In genomic region chr6:116351534-116351933, GRCm38 (mm10) we compare ENCODE assay signal across 33 mouse cellular contexts. TPM values are rescaled to one million over a fixed set of nuclear protein-coding genes. Genes with fewer than 3 reads are reported as not detected.
DNase-seq lines count a peak whose midpoint lies in the region; ATAC-seq and TF ChIP-seq lines count a peak whose summit lies in the region.
"Had no signal": no experiment of that assay in that cellular context is flagged by ENCODE, and none has a peak within 500 bp of the region (broad histone marks: within the 10 kb centered on the region; RNA-seq: fewer than 3 reads in every experiment).

No protein-coding gene starts in this region.

- H3K9me3 ChIP-seq in liver, embryonic 12.5 days (replicated peaks) = no peaks in the 10 kb centered on the region
- no peaks in the 10 kb centered on the region for H3K9me3 ChIP-seq in liver, postnatal 0 days (ENCODE audit: low read length)
- no peaks in the 10 kb centered on the region for H3K9me3 ChIP-seq in kidney, embryonic 16.5 days (ENCODE audit: low read length)
- H3K9me3 ChIP-seq in midbrain, embryonic 11.5 days (ENCODE audit: control insufficient read depth, low read length) = no peaks in the 10 kb centered on the region
- no peaks in the 10 kb centered on the region for H3K9me3 ChIP-seq in hindbrain, embryonic 10.5 days
- H3K9me3 ChIP-seq: embryonic facial prominence, embryonic 12.5 days; forebrain, embryonic 12.5 days; G1E; hindbrain, embryonic 15.5 days; kidney, embryonic 15.5 days; limb, embryonic 13.5 days had no signal

- H3K4me1 ChIP-seq in liver, embryonic 12.5 days = peaks cover 63% of the 10 kb centered on the region
- H3K4me1 ChIP-seq in liver, postnatal 0 days (ENCODE audit: insufficient read depth) = peaks cover 14% of the 10 kb centered on the region
- no peaks in the 10 kb centered on the region for H3K4me1 ChIP-seq in kidney, embryonic 16.5 days (ENCODE audit: insufficient read depth, low read length)
- no peaks in the 10 kb centered on the region for H3K4me1 ChIP-seq in midbrain, embryonic 11.5 days (ENCODE audit: control insufficient read depth, insufficient read depth, low read length)
- H3K4me1 ChIP-seq in hindbrain, embryonic 10.5 days (replicated peaks) = no peaks in the 10 kb centered on the region
- H3K4me1 ChIP-seq: embryonic facial prominence, embryonic 12.5 days; forebrain, embryonic 12.5 days; hindbrain, embryonic 15.5 days; kidney, embryonic 15.5 days had no signal

- H3K27me3 ChIP-seq in liver, embryonic 12.5 days (replicated peaks) = no peaks in the 10 kb centered on the region
- no peaks in the 10 kb centered on the region for H3K27me3 ChIP-seq in liver, postnatal 0 days (ENCODE audit: insufficient read depth, low read length)
- no peaks in the 10 kb centered on the region for H3K27me3 ChIP-seq in kidney, embryonic 16.5 days (ENCODE audit: insufficient read depth, low read length)
- H3K27me3 ChIP-seq in midbrain, embryonic 11.5 days (ENCODE audit: control insufficient read depth, insufficient read depth, low read length) = no peaks in the 10 kb centered on the region
- H3K27me3 ChIP-seq in hindbrain, embryonic 10.5 days (ENCODE audit: insufficient read depth, poor library complexity, severe bottlenecking) = no peaks in the 10 kb centered on the region
- H3K27me3 ChIP-seq: embryonic facial prominence, embryonic 12.5 days; forebrain, embryonic 12.5 days; hindbrain, embryonic 15.5 days; kidney, embryonic 15.5 days; limb, embryonic 13.5 days; Patski had no signal

- peak overlapping the region; percentile 79 for H3K9ac ChIP-seq in liver, embryonic 12.5 days
- H3K9ac ChIP-seq in liver, postnatal 0 days (replicated peaks) = no peak overlapping the region
- no peak overlapping the region for H3K9ac ChIP-seq in kidney, embryonic 16.5 days (replicated peaks; ENCODE audit: low read length)
- H3K9ac ChIP-seq in midbrain, embryonic 11.5 days (ENCODE audit: low read length) = no peak overlapping the region
- H3K9ac ChIP-seq: embryonic facial prominence, embryonic 12.5 days; forebrain, embryonic 12.5 days; hindbrain, embryonic 15.5 days; kidney, embryonic 15.5 days; limb, embryonic 13.5 days had no signal

- no peak for DNase-seq in frontal cortex, postnatal 36 days (ENCODE audit: low spot score in 2 of 2)
- DNase-seq in liver, postnatal 0 days = no peak
- no peak for DNase-seq in midbrain, embryonic 11.5 days (ENCODE audit: low spot score, missing footprints)
- no peak for DNase-seq in hindbrain, embryonic 10.5 days (ENCODE audit: low spot score)
- DNase-seq: adrenal gland, postnatal 36 days; cerebellum, adult 11-12 months; cerebellum, adult 9-11 months; embryo, embryonic 11 days; gastrocnemius, postnatal 25 days; heart, adult 11 months; kidney, adult 18-20 months; kidney, postnatal 36 days; lung, adult 2 months; lung, postnatal 10 days; right cerebral cortex, adult 18-20 months; thymus, postnatal 4 days had no signal

- no peak for TF ChIP-seq CTCF in liver, postnatal 0 days (IDR thresholded peaks at IDR 0.05; ENCODE audit: low read depth)

- peak overlapping the region; percentile 97 for H3K27ac ChIP-seq in liver, embryonic 12.5 days
- peak overlapping the region; percentile 75 for H3K27ac ChIP-seq in liver, postnatal 0 days (ENCODE audit: low read depth)
- no peak overlapping the region for H3K27ac ChIP-seq in kidney, embryonic 16.5 days (ENCODE audit: low read length)
- no peak overlapping the region for H3K27ac ChIP-seq in midbrain, embryonic 11.5 days (ENCODE audit: low read depth, low read length)
- no peak overlapping the region for H3K27ac ChIP-seq in hindbrain, embryonic 10.5 days
- H3K27ac ChIP-seq: embryonic facial prominence, embryonic 12.5 days; forebrain, embryonic 12.5 days; hindbrain, embryonic 15.5 days; kidney, embryonic 15.5 days; layer of hippocampus, adult 2 months; left cerebral cortex, adult 2 months; limb, embryonic 13.5 days; macrophage had no signal

- H3K4me3 ChIP-seq in liver, embryonic 12.5 days = peak overlapping the region; percentile 66
- peak overlapping the region; percentile 34 for H3K4me3 ChIP-seq in liver, postnatal 0 days (ENCODE audit: low read depth, low read length)
- H3K4me3 ChIP-seq in kidney, embryonic 16.5 days (ENCODE audit: low read length) = no peak overlapping the region
- H3K4me3 ChIP-seq in midbrain, embryonic 11.5 days (ENCODE audit: low read depth, low read length) = no peak overlapping the region
- no peak overlapping the region for H3K4me3 ChIP-seq in hindbrain, embryonic 10.5 days
- H3K4me3 ChIP-seq: embryonic facial prominence, embryonic 12.5 days; forebrain, embryonic 12.5 days; hindbrain, embryonic 15.5 days; kidney, embryonic 15.5 days; layer of hippocampus, adult 2 months; left cerebral cortex, adult 2 months; limb, embryonic 13.5 days had no signal

- 63% methylated on average over 4 of the region's 4 CpGs for WGBS in liver, embryonic 12.5 days (ENCODE audit: insufficient replicate concordance)
- 70% methylated on average over 4 of the region's 4 CpGs for WGBS in liver, postnatal 0 days (ENCODE audit: insufficient replicate concordance)
- 80% methylated on average over 4 of the region's 4 CpGs for WGBS in kidney, embryonic 16.5 days
- WGBS in midbrain, embryonic 11.5 days = 87% methylated on average over 4 of the region's 4 CpGs
- WGBS in hindbrain, embryonic 10.5 days = 85% methylated on average over 4 of the region's 4 CpGs

- H3K36me3 ChIP-seq in liver, embryonic 12.5 days = peaks cover 10% of the 10 kb centered on the region
- H3K36me3 ChIP-seq in liver, postnatal 0 days (replicated peaks; ENCODE audit: insufficient read depth, low read length) = no peaks in the 10 kb centered on the region; the same call in 1 of the 2 replicates
- H3K36me3 ChIP-seq in kidney, embryonic 16.5 days (ENCODE audit: insufficient read depth, low read length) = no peaks in the 10 kb centered on the region
- H3K36me3 ChIP-seq in midbrain, embryonic 11.5 days (ENCODE audit: control insufficient read depth, insufficient read depth, low read length) = no peaks in the 10 kb centered on the region
- H3K36me3 ChIP-seq in hindbrain, embryonic 10.5 days = no peaks in the 10 kb centered on the region
- H3K36me3 ChIP-seq: embryonic facial prominence, embryonic 12.5 days; forebrain, embryonic 12.5 days; G1E; hindbrain, embryonic 15.5 days; kidney, embryonic 15.5 days; limb, embryonic 13.5 days had no signal

- H3K4me2 ChIP-seq in liver, embryonic 12.5 days = peak overlapping the region; percentile 77
- peak overlapping the region; percentile 70 for H3K4me2 ChIP-seq in liver, postnatal 0 days (ENCODE audit: low read depth, low read length)
- H3K4me2 ChIP-seq in kidney, embryonic 16.5 days (replicated peaks; ENCODE audit: low read depth, low read length) = no peak overlapping the region
- no peak overlapping the region for H3K4me2 ChIP-seq in midbrain, embryonic 11.5 days
- H3K4me2 ChIP-seq: embryonic facial prominence, embryonic 12.5 days; forebrain, embryonic 12.5 days; heart, embryonic 11.5 days; hindbrain, embryonic 15.5 days; kidney, embryonic 15.5 days; limb, embryonic 13.5 days had no signal

- no peak for TF ChIP-seq EP300 in liver, postnatal 0 days (IDR thresholded peaks at IDR 0.05; ENCODE audit: low read depth)

- ATAC-seq in frontal cortex, adult (ENCODE audit: low TSS enrichment) = peak; percentile 38; the same call in 1 of the 2 replicates
- ATAC-seq in erythroblast, adult 5-6 weeks (replicated peaks; ENCODE audit: low FRiP score, poor library complexity, severe bottlenecking) = peak; percentile 62
- ATAC-seq in liver, embryonic 12.5 days = no peak
- no peak for ATAC-seq in liver, postnatal 0 days
- ATAC-seq in kidney, embryonic 16.5 days (ENCODE audit: low FRiP score, low TSS enrichment) = no peak
- no peak for ATAC-seq in midbrain, embryonic 11.5 days (ENCODE audit: low FRiP score)
- ATAC-seq: inflammation-experienced regulatory T-cells, adult 6 months; midbrain, embryonic 16.5 days; Patski had no signal

RNA-seq across cellular contexts. Expression of gene March8, which starts 13.7 kb away (rescaled TPM):
- total RNA-seq in erythroblast, adult 5-6 weeks (2015; ENCODE audit: low replicate concordance) = 546 and 733 TPM in 2 replicates
- 1,003 and 1,028 TPM in 2 replicates for total RNA-seq in erythroblast, adult 5-6 weeks (2017; ENCODE audit: low replicate concordance)
- polyA plus RNA-seq in liver, embryonic 12.5 days (2016; fragmentation: Nextera tagmentation; extraction: Ambion mirVana) = 85.2 and 94.3 TPM in 2 replicates
- polyA plus RNA-seq in liver, postnatal 0 days (2015; fragmentation: Nextera tagmentation; extraction: Ambion mirVana) = 36.4 and 40.5 TPM in 2 replicates
- polyA plus RNA-seq in kidney, embryonic 16.5 days (2015; fragmentation: Nextera tagmentation; extraction: Ambion mirVana) = 40.9 and 42.9 TPM in 2 replicates
- 35.3 and 37.4 TPM in 2 replicates for polyA plus RNA-seq in midbrain, embryonic 11.5 days (2014; fragmentation: Nextera tagmentation; extraction: Ambion mirVana)
- polyA plus RNA-seq in hindbrain, embryonic 10.5 days (2016; fragmentation: Nextera tagmentation; extraction: Ambion mirVana) = 31.2 and 42.0 TPM in 2 replicates

Comparison
In these comparisons a context has a peak if more than half of its experiments do, and no peak if none do; other contexts are left out.
1. ATAC-seq: peak in frontal cortex, adult (single experiment) and erythroblast, adult 5-6 weeks (single experiment); none in liver, embryonic 12.5 days (single experiment), liver, postnatal 0 days (single experiment), kidney, embryonic 16.5 days (single experiment) and midbrain, embryonic 11.5 days (single experiment).
2. H3K27ac ChIP-seq: peak in liver, embryonic 12.5 days (single experiment) and liver, postnatal 0 days (single experiment); none in kidney, embryonic 16.5 days (single experiment), midbrain, embryonic 11.5 days (single experiment) and hindbrain, embryonic 10.5 days (single experiment).
3. H3K4me2 ChIP-seq: peak in liver, embryonic 12.5 days (single experiment) and liver, postnatal 0 days (single experiment); none in kidney, embryonic 16.5 days (single experiment) and midbrain, embryonic 11.5 days (single experiment).
4. H3K4me3 ChIP-seq: peak in liver, embryonic 12.5 days (single experiment) and liver, postnatal 0 days (single experiment); none in kidney, embryonic 16.5 days (single experiment), midbrain, embryonic 11.5 days (single experiment) and hindbrain, embryonic 10.5 days (single experiment).